Mouse (Mus musculus) liver, embryonic 11.5 days (tissue): ENCODE measurements at regions not wholly inside any gene's neighbourhood (a gene's known extent, or its start where the extent isn't known, plus 50 kb on each side); places are given as distances from the start of the nearest gene placed in this dataset.

Experiments
- ATAC-seq: fragments of 200-750 bp; cut with Nextera tagmentation; replicated peaks from 2 replicates; pipeline ENCODE4 v1.8.0; 2017; ENCODE audit warnings: moderate number of reproducible peaks, mild to moderate bottlenecking, moderate TSS enrichment, moderate library complexity; ENCODE audit not compliant: low FRiP score
- DNase-seq: peaks from one replicate; pipeline ENCODE4 v3.0.0-alpha.2; 2017; ENCODE audit warnings: low spot score
- H3K27ac ChIP-seq: fragments of 300-500 bp; sonication (generic); 2 replicates; pipeline ENCODE4 v1.5.1; 2014; ENCODE audit warnings: mild to moderate bottlenecking, low read depth, low read length, control low read depth
- H3K27me3 ChIP-seq: fragments of 300-500 bp; sonication (generic); replicated peaks from 2 replicates; pipeline ENCODE4 v1.6.1; 2014; ENCODE audit warnings: low read length, mixed read lengths; ENCODE audit not compliant: control insufficient read depth, insufficient read depth
- H3K36me3 ChIP-seq: fragments of 300-500 bp; sonication (generic); 2 replicates; pipeline ENCODE4 v1.6.1; 2014; ENCODE audit warnings: mild to moderate bottlenecking, low read length, moderate library complexity, mixed read lengths; ENCODE audit not compliant: control insufficient read depth, insufficient read depth
- H3K4me1 ChIP-seq: fragments of 300-500 bp; sonication (generic); replicated peaks from 2 replicates; pipeline ENCODE4 v1.6.1; 2014; ENCODE audit warnings: low read length, mixed read lengths; ENCODE audit not compliant: control insufficient read depth, insufficient read depth
- H3K4me2 ChIP-seq: fragments of 300-500 bp; sonication (generic); 2 replicates; pipeline ENCODE4 v1.6.1; 2014; ENCODE audit warnings: mild to moderate bottlenecking, control low read depth, moderate library complexity
- H3K4me3 ChIP-seq: fragments of 300-500 bp; sonication (generic); 2 replicates; pipeline ENCODE4 v1.5.1; 2014; ENCODE audit warnings: low read depth, low read length, control low read depth
- H3K9ac ChIP-seq: fragments of 300-500 bp; sonication (generic); 2 replicates; pipeline ENCODE4 v1.6.1; 2014; ENCODE audit warnings: low read depth, low read length, control low read depth
- H3K9me3 ChIP-seq: fragments of 300-500 bp; sonication (generic); 2 replicates; pipeline ENCODE4 v1.6.1; 2016; ENCODE audit warnings: low read length, inconsistent platforms, mixed read lengths; ENCODE audit not compliant: control insufficient read depth
- WGBS: fragments of 180-500 bp; shearing (Covaris S2); extraction: QIAGEN DNeasy Blood & Tissue Kit; methylation state at CpG from one replicate; pipeline ENCODE4 v1.1.7; 2014; 5-methylcytosine and 5-hydroxymethylcytosine counted together

GRCm38 (mm10) chr12:12622712-12623292 lies 318.9 kb downstream of the Mycn start:
- Histone ChIP-seq H3K4me3 (no peak overlapping the region), H3K27me3 (no peaks in the 10 kb centered on the region), H3K4me2 (no peak overlapping the region), H3K4me1 (no peaks in the 10 kb centered on the region), H3K27ac (no peak overlapping the region), H3K9ac (no peak overlapping the region), H3K9me3 (no peaks in the 10 kb centered on the region), H3K36me3 (no peaks in the 10 kb centered on the region)
- ATAC-seq (peak; percentile 36; the same call in 1 of the 2 replicates), DNase-seq (peak; percentile 50)
- 30% methylated on average over 5 of the region's 5 CpGs for WGBS

- no peaks in the 10 kb centered on the region for H3K9me3 ChIP-seq
- H3K4me3 ChIP-seq = no peak overlapping the region
- H3K9ac ChIP-seq = no peak overlapping the region
- H3K4me2 ChIP-seq = no peak overlapping the region
- DNase-seq (no peak), ATAC-seq (no peak)
- H3K4me1 ChIP-seq = no peaks in the 10 kb centered on the region
- no peaks in the 10 kb centered on the region for H3K27me3 ChIP-seq
- H3K27ac ChIP-seq = no peak overlapping the region
- no peaks in the 10 kb centered on the region for H3K36me3 ChIP-seq
- 86% methylated on average over 9 of the region's 9 CpGs for WGBS
Observed at GRCm38 (mm10) chr12:12621506-12621905, 320.2 kb downstream of the Mycn start.

GRCm38 (mm10) chr12:12620316-12620715 lies 321.4 kb downstream of the Mycn start:
- H3K27me3 ChIP-seq = no peaks in the 10 kb centered on the region
- WGBS = 76% methylated on average over 5 of the region's 5 CpGs
- no peak overlapping the region for H3K9ac ChIP-seq
- H3K4me2 ChIP-seq = no peak overlapping the region
- no peak overlapping the region for H3K27ac ChIP-seq
- no peak overlapping the region for H3K4me3 ChIP-seq
- H3K36me3 ChIP-seq = no peaks in the 10 kb centered on the region
- H3K9me3 ChIP-seq = no peaks in the 10 kb centered on the region
- DNase-seq (no peak), ATAC-seq (no peak)
- no peaks in the 10 kb centered on the region for H3K4me1 ChIP-seq

GRCm38 (mm10) chr12:12619431-12619830 lies 322.3 kb downstream of the Mycn start:
- H3K4me1 ChIP-seq = no peaks in the 10 kb centered on the region
- H3K4me3 ChIP-seq = no peak overlapping the region
- no peak overlapping the region for H3K9ac ChIP-seq
- ATAC-seq (no peak), DNase-seq (no peak)
- WGBS = 68% methylated on average over 5 of the region's 5 CpGs
- no peaks in the 10 kb centered on the region for H3K9me3 ChIP-seq
- H3K27me3 ChIP-seq = no peaks in the 10 kb centered on the region
- H3K27ac ChIP-seq = no peak overlapping the region
- H3K4me2 ChIP-seq = no peak overlapping the region
- H3K36me3 ChIP-seq = no peaks in the 10 kb centered on the region

GRCm38 (mm10) chr12:12612520-12612919 lies 329.2 kb downstream of the Mycn start:
- no peak overlapping the region for H3K4me3 ChIP-seq
- WGBS = 81% methylated on average over 3 of the region's 3 CpGs
- no peaks in the 10 kb centered on the region for H3K9me3 ChIP-seq
- H3K9ac ChIP-seq = no peak overlapping the region
- no peaks in the 10 kb centered on the region for H3K4me1 ChIP-seq
- H3K27me3 ChIP-seq = no peaks in the 10 kb centered on the region
- H3K4me2 ChIP-seq = no peak overlapping the region
- DNase-seq (no peak), ATAC-seq (no peak)
- H3K27ac ChIP-seq = no peak overlapping the region
- no peaks in the 10 kb centered on the region for H3K36me3 ChIP-seq

- no peaks in the 10 kb centered on the region for H3K36me3 ChIP-seq
- no peak overlapping the region for H3K4me3 ChIP-seq
- H3K4me2 ChIP-seq = no peak overlapping the region
- ATAC-seq = no peak
- WGBS = 62% methylated on average over 4 of the region's 4 CpGs
- no peaks in the 10 kb centered on the region for H3K27me3 ChIP-seq
- no peak overlapping the region for H3K27ac ChIP-seq
- H3K9ac ChIP-seq = no peak overlapping the region
- H3K9me3 ChIP-seq = no peaks in the 10 kb centered on the region
- no peaks in the 10 kb centered on the region for H3K4me1 ChIP-seq
- DNase-seq = no peak
Observed at GRCm38 (mm10) chr12:12610861-12611260, 330.9 kb downstream of the Mycn start.

GRCm38 (mm10) chr12:12607995-12608394 lies 333.7 kb downstream of the Mycn start:
- H3K27ac ChIP-seq = no peak overlapping the region
- no peak overlapping the region for H3K4me2 ChIP-seq
- no peaks in the 10 kb centered on the region for H3K27me3 ChIP-seq
- no peaks in the 10 kb centered on the region for H3K4me1 ChIP-seq
- 84% methylated on average over 4 of the region's 4 CpGs for WGBS
- H3K4me3 ChIP-seq = no peak overlapping the region
- DNase-seq (no peak), ATAC-seq (no peak)
- H3K36me3 ChIP-seq = no peaks in the 10 kb centered on the region
- no peak overlapping the region for H3K9ac ChIP-seq
- H3K9me3 ChIP-seq = no peaks in the 10 kb centered on the region

- no peaks in the 10 kb centered on the region for H3K27me3 ChIP-seq
- no peak for DNase-seq
- WGBS = 88% methylated on average over 6 of the region's 6 CpGs
- H3K9me3 ChIP-seq = no peaks in the 10 kb centered on the region
- no peak overlapping the region for H3K27ac ChIP-seq
- no peak overlapping the region for H3K4me2 ChIP-seq
- H3K9ac ChIP-seq = no peak overlapping the region
- ATAC-seq = no peak
- H3K4me3 ChIP-seq = no peak overlapping the region
- no peaks in the 10 kb centered on the region for H3K4me1 ChIP-seq
- H3K36me3 ChIP-seq = no peaks in the 10 kb centered on the region
Observed at GRCm38 (mm10) chr12:12606911-12607310, 334.8 kb downstream of the Mycn start.

- H3K27ac ChIP-seq = no peak overlapping the region
- DNase-seq = no peak
- ATAC-seq = no peak
- H3K4me1 ChIP-seq = no peaks in the 10 kb centered on the region
- H3K27me3 ChIP-seq = no peaks in the 10 kb centered on the region
- H3K9ac ChIP-seq = no peak overlapping the region
- no peak overlapping the region for H3K4me2 ChIP-seq
- no peaks in the 10 kb centered on the region for H3K36me3 ChIP-seq
- no peak overlapping the region for H3K4me3 ChIP-seq
- 90% methylated on average over 3 of the region's 3 CpGs for WGBS
- H3K9me3 ChIP-seq = no peaks in the 10 kb centered on the region
Observed at GRCm38 (mm10) chr12:12605495-12605894, 336.2 kb downstream of the Mycn start.
